Mouse (Mus musculus) kidney, postnatal 0 days (tissue): ENCODE measurements around the gene Abl1. TPM values are rescaled to one million over a fixed set of nuclear protein-coding genes. Genes with fewer than 3 reads are reported as not detected.

ENCODE experiments used
- ATAC-seq: fragments of 200-750 bp; cut with Nextera tagmentation; replicated peaks from 2 replicates; pipeline ENCODE4 v1.8.0; 2017; ENCODE audit warnings: low read depth, moderate number of reproducible peaks, moderate TSS enrichment, moderate library complexity; ENCODE audit not compliant: low FRiP score
- DNase-seq: peaks from one replicate; pipeline ENCODE4 v3.0.0-alpha.2; 2016; ENCODE audit warnings: low spot score
- H3K27ac ChIP-seq: fragments of 300-500 bp; sonication (generic); 2 replicates; pipeline ENCODE4 v1.5.1; 2014; ENCODE audit warnings: mild to moderate bottlenecking
- H3K27me3 ChIP-seq: fragments of 300-500 bp; sonication (generic); 2 replicates; pipeline ENCODE4 v1.6.1; 2014; ENCODE audit warnings: low read length, mixed read lengths; ENCODE audit not compliant: insufficient read depth
- H3K36me3 ChIP-seq: fragments of 300-500 bp; sonication (generic); 2 replicates; pipeline ENCODE4 v1.6.1; 2014; ENCODE audit warnings: low read length, mixed read lengths; ENCODE audit not compliant: insufficient read depth
- H3K4me1 ChIP-seq: fragments of 300-500 bp; sonication (generic); replicated peaks from 2 replicates; pipeline ENCODE4 v1.6.1; 2014; ENCODE audit warnings: antibody characterized with exemption, low read length, mixed read lengths; ENCODE audit not compliant: insufficient read depth
- H3K4me2 ChIP-seq: fragments of 300-500 bp; sonication (generic); 2 replicates; pipeline ENCODE4 v1.6.1; 2014; ENCODE audit warnings: mild to moderate bottlenecking, low read length, moderate library complexity, mixed read lengths
- H3K4me3 ChIP-seq: fragments of 300-500 bp; sonication (generic); replicated peaks from 2 replicates; pipeline ENCODE4 v1.5.1; 2014; ENCODE audit warnings: low read depth, low read length
- H3K9ac ChIP-seq: fragments of 300-500 bp; sonication (generic); 2 replicates; pipeline ENCODE4 v1.6.1; 2014; ENCODE audit warnings: low read depth, low read length
- H3K9me3 ChIP-seq: fragments of 300-500 bp; sonication (generic); replicated peaks from 2 replicates; pipeline ENCODE4 v1.6.1; 2016; ENCODE audit warnings: low read length, inconsistent platforms, mixed read lengths
- CTCF ChIP-seq: IDR thresholded peaks from 2 replicates; pipeline ENCODE4 v1.5.1; 2016; ENCODE audit warnings: antibody characterized with exemption, low read depth, mild to moderate bottlenecking, moderate library complexity
- WGBS: fragments of 180-500 bp; shearing (Covaris S2); extraction: QIAGEN DNeasy Blood & Tissue Kit; methylation state at CpG from one replicate; pipeline ENCODE4 v1.1.7; 2014; 5-methylcytosine and 5-hydroxymethylcytosine counted together
- polyA plus RNA-seq: library from polyadenylated mRNA; unstranded; fragments of >200 nt; fragmentation: Nextera tagmentation; extraction: Ambion mirVana; gene quantifications from 2 replicates; pipeline ENCODE4 v1.2.1, GENCODE M21; 2015

Gene Abl1
- polyA plus RNA-seq, 1 experiment from 2014 or later, result 24.1 TPM

GRCm38 (mm10) chr2:31641508-31641830, 46.7 kb upstream of the Abl1 start:
- Histone ChIP-seq H3K9ac (no peak overlapping the region), H3K4me1 (0 out of 2 replicates have a peak, but pooled peaks cover 3% of the 10 kb centered on the region), H3K27me3 (peaks cover 87% of the 10 kb centered on the region), H3K27ac (no peak overlapping the region), H3K36me3 (no peaks in the 10 kb centered on the region), H3K4me3 (no peak overlapping the region), H3K4me2 (no peak overlapping the region), H3K9me3 (no peaks in the 10 kb centered on the region)
- no peak for DNase-seq
- TF ChIP-seq CTCF, result no peak
- WGBS, result 3% methylated on average over 11 of the region's 11 CpGs
- no peak for ATAC-seq

- Histone ChIP-seq H3K4me3 (no peak overlapping the region), H3K36me3 (no peaks in the 10 kb centered on the region), H3K4me1 (0 out of 2 replicates have a peak, but pooled peaks cover 1% of the 10 kb centered on the region), H3K9ac (no peak overlapping the region), H3K27me3 (peaks cover 87% of the 10 kb centered on the region), H3K9me3 (no peaks in the 10 kb centered on the region), H3K27ac (no peak overlapping the region), H3K4me2 (no peak overlapping the region)
- ATAC-seq, result no peak
- WGBS, result 2% methylated on average over 18 of the region's 18 CpGs
- no peak for DNase-seq
- no peak for TF ChIP-seq CTCF
These were observed 46.2 kb upstream of the Abl1 start for GRCm38 (mm10) chr2:31641929-31642328.

GRCm38 (mm10) chr2:31653971-31654853, 34.0 kb upstream of the Abl1 start:
- Histone ChIP-seq H3K27me3 (peaks cover 47% of the 10 kb centered on the region), H3K36me3 (no peaks in the 10 kb centered on the region), H3K4me1 (peaks cover 8% of the 10 kb centered on the region; the same call in 1 of the 2 replicates), H3K4me2 (peak overlapping the region; percentile 94), H3K4me3 (peak overlapping the region; percentile 56), H3K9me3 (no peaks in the 10 kb centered on the region), H3K9ac (0 out of 2 replicates have a peak overlapping the region, but pooled peaks have one; percentile 18), H3K27ac (no peak overlapping the region)
- no peak for DNase-seq
- TF ChIP-seq CTCF, result no peak
- under 1% methylated on average over 106 of the region's 109 CpGs for WGBS
- ATAC-seq, result peak; percentile 69

GRCm38 (mm10) chr2:31654854-31655559, 33.2 kb upstream of the Abl1 start:
- Histone ChIP-seq H3K36me3 (no peaks in the 10 kb centered on the region), H3K4me3 (peak overlapping the region; percentile 56; the same call in 1 of the 2 replicates), H3K4me2 (peak overlapping the region; percentile 94), H3K27ac (no peak overlapping the region), H3K27me3 (peaks cover 40% of the 10 kb centered on the region), H3K9ac (no peak overlapping the region), H3K9me3 (no peaks in the 10 kb centered on the region), H3K4me1 (peaks cover 8% of the 10 kb centered on the region; the same call in 1 of the 2 replicates)
- peak; percentile 36; the same call in 1 of the 2 replicates for ATAC-seq
- DNase-seq, result peak; percentile 51
- peak; percentile 62 for TF ChIP-seq CTCF
- WGBS, result 6% methylated on average over 22 of the region's 22 CpGs

- Histone ChIP-seq H3K9me3 (no peaks in the 10 kb centered on the region), H3K4me2 (no peak overlapping the region), H3K27me3 (peaks cover 35% of the 10 kb centered on the region), H3K27ac (no peak overlapping the region), H3K4me3 (no peak overlapping the region), H3K36me3 (no peaks in the 10 kb centered on the region), H3K4me1 (peaks cover 8% of the 10 kb centered on the region; the same call in 1 of the 2 replicates), H3K9ac (no peak overlapping the region)
- no peak for TF ChIP-seq CTCF
- ATAC-seq, result no peak
- no peak for DNase-seq
- 83% methylated on average over 7 of the region's 7 CpGs for WGBS
These were observed 31.8 kb upstream of the Abl1 start for GRCm38 (mm10) chr2:31656374-31656773.
